Mouse (Mus musculus): ENCODE results near the gene Nxph4. TPM values are rescaled to one million over a fixed set of nuclear protein-coding genes. Genes with fewer than 3 reads are reported as not detected.

The Nxph4 gene
- not detected for polyA plus RNA-seq (2014; fragmentation: Illumina TruSeq; extraction: RNeasy Lipid Tissue Mini Kit (QIAGEN cat#74804); ENCODE audit: low read depth, low replicate concordance)

DNA sequence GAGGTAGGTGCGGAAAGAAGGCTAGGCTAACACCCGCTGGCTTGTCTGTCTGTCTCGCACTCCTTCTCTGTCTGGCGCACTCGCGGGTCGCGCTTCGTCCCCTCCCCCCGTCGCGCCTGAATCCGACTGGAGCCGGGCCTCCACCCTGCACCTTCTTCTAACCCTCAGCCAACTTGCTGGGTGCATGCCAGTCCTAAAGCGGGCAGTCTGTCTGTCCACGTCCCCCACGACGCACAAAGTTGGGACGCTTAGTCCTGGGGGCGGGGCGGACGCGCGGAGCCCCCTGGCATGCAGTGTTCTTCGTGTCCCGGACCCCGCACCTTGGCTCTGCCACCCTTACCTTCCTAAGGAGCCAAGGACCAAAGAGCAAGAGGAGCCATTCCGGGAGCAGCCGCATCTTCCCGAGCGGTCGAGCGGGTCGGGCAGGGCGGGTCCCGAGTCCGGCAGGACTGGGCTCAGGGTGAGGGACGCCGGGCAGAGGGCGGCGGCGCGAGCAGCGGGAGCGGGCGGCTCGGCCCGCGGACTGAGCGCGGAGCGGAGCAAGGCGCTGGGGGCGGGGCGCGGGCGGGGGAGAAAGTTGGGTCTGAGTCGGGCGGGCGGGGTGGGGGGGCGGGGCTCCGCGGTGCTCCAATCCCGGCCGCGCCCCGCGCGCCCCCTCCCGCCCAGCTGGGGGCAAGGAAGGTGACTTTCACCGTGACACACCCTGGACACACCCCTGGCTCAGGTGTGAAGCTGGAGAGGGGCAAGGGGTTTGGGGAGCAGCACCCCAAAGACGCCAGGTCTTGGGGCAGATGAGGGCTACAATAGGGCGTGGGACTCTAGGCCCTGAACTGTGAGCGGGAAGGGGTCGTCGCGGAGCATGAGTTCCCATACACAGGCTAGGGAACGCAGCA, at the start of gene Nxph4:
Nxph4 (minus strand) TSS at position 524 of the 893 bp plus-strand sequence.

GRCm38 (mm10) chr10:127522088-127522581, 12.2 kb downstream of the Nxph4 start, which contains the start of gene Shmt2:
Shmt2 (minus strand) TSS chr10:127522444.

GRCm38 (mm10) chr10:127514764-127515163, 19.6 kb downstream of the Nxph4 start, which contains the start of gene Ndufa4l2:
Ndufa4l2 (plus strand) TSS chr10:127514967.

GRCm38 (mm10) chr10:127500894-127501893, 33.2 kb downstream of the Nxph4 start, which contains the start of gene Stac3:
Stac3 (plus strand) TSS chr10:127501686.

Other genes with a start within 250 kb of the Nxph4 start
- gene Mbd6, start 245.5 kb downstream of the Nxph4 start, polyA plus RNA-seq (2014; fragmentation: Illumina TruSeq; extraction: RNeasy Lipid Tissue Mini Kit (QIAGEN cat#74804); ENCODE audit: low read depth, low replicate concordance): 3.4 TPM
- gene Mars, start 222.8 kb downstream of the Nxph4 start, polyA plus RNA-seq (2014; fragmentation: Illumina TruSeq; extraction: RNeasy Lipid Tissue Mini Kit (QIAGEN cat#74804); ENCODE audit: low read depth, low replicate concordance): 11.4 TPM
- 0.10 TPM for gene Arhgap9, start 212.6 kb downstream of the Nxph4 start, polyA plus RNA-seq (2014; fragmentation: Illumina TruSeq; extraction: RNeasy Lipid Tissue Mini Kit (QIAGEN cat#74804); ENCODE audit: low read depth, low replicate concordance)
- gene Gli1, start 192.6 kb downstream of the Nxph4 start, polyA plus RNA-seq (2014; fragmentation: Illumina TruSeq; extraction: RNeasy Lipid Tissue Mini Kit (QIAGEN cat#74804); ENCODE audit: low read depth, low replicate concordance): 0.13 TPM
- gene Inhbe, start 180.1 kb downstream of the Nxph4 start, polyA plus RNA-seq (2014; fragmentation: Illumina TruSeq; extraction: RNeasy Lipid Tissue Mini Kit (QIAGEN cat#74804); ENCODE audit: low read depth, low replicate concordance): not detected
- gene Inhbc, start 164.1 kb downstream of the Nxph4 start, polyA plus RNA-seq (2014; fragmentation: Illumina TruSeq; extraction: RNeasy Lipid Tissue Mini Kit (QIAGEN cat#74804); ENCODE audit: low read depth, low replicate concordance): not detected
- 121 TPM for gene R3hdm2, start 154.2 kb downstream of the Nxph4 start, polyA plus RNA-seq (2014; fragmentation: Illumina TruSeq; extraction: RNeasy Lipid Tissue Mini Kit (QIAGEN cat#74804); ENCODE audit: low read depth, low replicate concordance)
- not detected for gene Stac3, start 32.9 kb downstream of the Nxph4 start, polyA plus RNA-seq (2014; fragmentation: Illumina TruSeq; extraction: RNeasy Lipid Tissue Mini Kit (QIAGEN cat#74804); ENCODE audit: low read depth, low replicate concordance)
- gene Ndufa4l2, start 19.6 kb downstream of the Nxph4 start, polyA plus RNA-seq (2014; fragmentation: Illumina TruSeq; extraction: RNeasy Lipid Tissue Mini Kit (QIAGEN cat#74804); ENCODE audit: low read depth, low replicate concordance): 10.5 TPM
- 0.81 TPM for gene Shmt2, start 12.1 kb downstream of the Nxph4 start, polyA plus RNA-seq (2014; fragmentation: Illumina TruSeq; extraction: RNeasy Lipid Tissue Mini Kit (QIAGEN cat#74804); ENCODE audit: low read depth, low replicate concordance)
- 0.77 TPM for gene Lrp1, start 86.6 kb upstream of the Nxph4 start, polyA plus RNA-seq (2014; fragmentation: Illumina TruSeq; extraction: RNeasy Lipid Tissue Mini Kit (QIAGEN cat#74804); ENCODE audit: low read depth, low replicate concordance)
- gene Stat6, start 108.4 kb upstream of the Nxph4 start, polyA plus RNA-seq (2014; fragmentation: Illumina TruSeq; extraction: RNeasy Lipid Tissue Mini Kit (QIAGEN cat#74804); ENCODE audit: low read depth, low replicate concordance): 1.3 TPM
- gene Nemp1, start 132.3 kb upstream of the Nxph4 start, polyA plus RNA-seq (2014; fragmentation: Illumina TruSeq; extraction: RNeasy Lipid Tissue Mini Kit (QIAGEN cat#74804); ENCODE audit: low read depth, low replicate concordance): 76.1 TPM
- 2.2 TPM for gene Nab2, start 134.0 kb upstream of the Nxph4 start, polyA plus RNA-seq (2014; fragmentation: Illumina TruSeq; extraction: RNeasy Lipid Tissue Mini Kit (QIAGEN cat#74804); ENCODE audit: low read depth, low replicate concordance)
- gene Myo1a, start 170.6 kb upstream of the Nxph4 start, polyA plus RNA-seq (2014; fragmentation: Illumina TruSeq; extraction: RNeasy Lipid Tissue Mini Kit (QIAGEN cat#74804); ENCODE audit: low read depth, low replicate concordance): 2.4 TPM
- gene Tac2, start 189.9 kb upstream of the Nxph4 start, polyA plus RNA-seq (2014; fragmentation: Illumina TruSeq; extraction: RNeasy Lipid Tissue Mini Kit (QIAGEN cat#74804); ENCODE audit: low read depth, low replicate concordance): not detected
- gene Zbtb39, start 205.0 kb upstream of the Nxph4 start, polyA plus RNA-seq (2014; fragmentation: Illumina TruSeq; extraction: RNeasy Lipid Tissue Mini Kit (QIAGEN cat#74804); ENCODE audit: low read depth, low replicate concordance): 2.0 TPM
- 0.13 TPM for gene Gpr182, start 217.2 kb upstream of the Nxph4 start, polyA plus RNA-seq (2014; fragmentation: Illumina TruSeq; extraction: RNeasy Lipid Tissue Mini Kit (QIAGEN cat#74804); ENCODE audit: low read depth, low replicate concordance)
- gene Rdh1, start 225.2 kb upstream of the Nxph4 start, polyA plus RNA-seq (2014; fragmentation: Illumina TruSeq; extraction: RNeasy Lipid Tissue Mini Kit (QIAGEN cat#74804); ENCODE audit: low read depth, low replicate concordance): 0.04 TPM
- gene Rdh16f1, start 225.2 kb upstream of the Nxph4 start, polyA plus RNA-seq (2014; fragmentation: Illumina TruSeq; extraction: RNeasy Lipid Tissue Mini Kit (QIAGEN cat#74804); ENCODE audit: low read depth, low replicate concordance): not detected
- 0.45 TPM for gene Rdh9, start 241.8 kb upstream of the Nxph4 start, polyA plus RNA-seq (2014; fragmentation: Illumina TruSeq; extraction: RNeasy Lipid Tissue Mini Kit (QIAGEN cat#74804); ENCODE audit: low read depth, low replicate concordance)

Data from testis, adult 10 weeks (tissue).